In genomic region chr2:59830151-59830550, GRCm38 (mm10) we compare ENCODE assay signal across 8 mouse cellular contexts. TPM values are rescaled to one million over a fixed set of nuclear protein-coding genes. Genes with fewer than 3 reads are reported as not detected.
DNase-seq lines count a peak whose midpoint lies in the region; ATAC-seq and TF ChIP-seq lines count a peak whose summit lies in the region.

No protein-coding gene starts in this region.

- H3K4me2 ChIP-seq in kidney, embryonic 14.5 days (replicated peaks; ENCODE audit: low read depth, low read length): no peak overlapping the region
- no peak overlapping the region for H3K4me2 ChIP-seq in embryonic facial prominence, embryonic 14.5 days (ENCODE audit: low read depth, low read length)
- no peak overlapping the region for H3K4me2 ChIP-seq in hindbrain, embryonic 12.5 days (replicated peaks)
- H3K4me2 ChIP-seq in stomach, postnatal 0 days (replicated peaks; ENCODE audit: low read depth): no peak overlapping the region

- peaks cover 40% of the 10 kb centered on the region for H3K36me3 ChIP-seq in kidney, embryonic 14.5 days (ENCODE audit: control insufficient read depth, insufficient read depth, low read length)
- H3K36me3 ChIP-seq in embryonic facial prominence, embryonic 14.5 days (ENCODE audit: control insufficient read depth, insufficient read depth, low read length): peaks cover 21% of the 10 kb centered on the region
- peaks cover 5% of the 10 kb centered on the region; the same call in 1 of the 2 replicates for H3K36me3 ChIP-seq in hindbrain, embryonic 12.5 days
- peaks cover 19% of the 10 kb centered on the region; the same call in 1 of the 2 replicates for H3K36me3 ChIP-seq in stomach, postnatal 0 days (ENCODE audit: control insufficient read depth, insufficient read depth, low read length)

- TF ChIP-seq EP300 in stomach, postnatal 0 days (optimal IDR thresholded peaks at IDR 0.05): no peak

- no peak for DNase-seq in kidney, adult 11 months
- peak; percentile 85 for DNase-seq in embryonic facial prominence, embryonic 14.5 days (ENCODE audit: low spot score)
- DNase-seq in lung, postnatal 10 days: peak; percentile 78
- DNase-seq in stomach, postnatal 0 days (ENCODE audit: low spot score): no peak
- no peak for DNase-seq in cerebellum, adult 8-10 months
- DNase-seq in adrenal gland, postnatal 4 days (ENCODE audit: low spot score in 2 of 2): no peak

- H3K4me1 ChIP-seq in kidney, embryonic 14.5 days (ENCODE audit: control insufficient read depth, insufficient read depth, low read length): peaks cover 31% of the 10 kb centered on the region
- peaks cover 26% of the 10 kb centered on the region for H3K4me1 ChIP-seq in embryonic facial prominence, embryonic 14.5 days (ENCODE audit: control insufficient read depth, insufficient read depth, low read length)
- H3K4me1 ChIP-seq in hindbrain, embryonic 12.5 days: peaks cover 28% of the 10 kb centered on the region
- peaks cover 5% of the 10 kb centered on the region; the same call in 1 of the 2 replicates for H3K4me1 ChIP-seq in stomach, postnatal 0 days (replicated peaks; ENCODE audit: control insufficient read depth, insufficient read depth)

- no peaks in the 10 kb centered on the region for H3K9me3 ChIP-seq in kidney, embryonic 14.5 days (ENCODE audit: control insufficient read depth, low read length)
- H3K9me3 ChIP-seq in embryonic facial prominence, embryonic 14.5 days (ENCODE audit: control insufficient read depth, low read length): no peaks in the 10 kb centered on the region
- H3K9me3 ChIP-seq in hindbrain, embryonic 12.5 days (replicated peaks): no peaks in the 10 kb centered on the region
- no peaks in the 10 kb centered on the region for H3K9me3 ChIP-seq in stomach, postnatal 0 days (ENCODE audit: control insufficient read depth, low read length)

- WGBS in kidney, embryonic 14.5 days: 23% methylated on average over 9 of the region's 9 CpGs
- 21% methylated on average over 9 of the region's 9 CpGs for WGBS in embryonic facial prominence, embryonic 14.5 days
- 20% methylated on average over 9 of the region's 9 CpGs for WGBS in hindbrain, embryonic 12.5 days
- 34% methylated on average over 9 of the region's 9 CpGs for WGBS in stomach, postnatal 0 days

- no peaks in the 10 kb centered on the region for H3K27me3 ChIP-seq in kidney, embryonic 14.5 days (ENCODE audit: control insufficient read depth, insufficient read depth, low read length)
- no peaks in the 10 kb centered on the region for H3K27me3 ChIP-seq in embryonic facial prominence, embryonic 14.5 days (replicated peaks; ENCODE audit: control insufficient read depth, insufficient read depth, low read length)
- H3K27me3 ChIP-seq in hindbrain, embryonic 12.5 days: no peaks in the 10 kb centered on the region
- H3K27me3 ChIP-seq in stomach, postnatal 0 days (ENCODE audit: control insufficient read depth, insufficient read depth, low read length): no peaks in the 10 kb centered on the region

- H3K27ac ChIP-seq in kidney, embryonic 14.5 days (ENCODE audit: low read depth, low read length): peak overlapping the region; percentile 44; the same call in 1 of the 2 replicates
- peak overlapping the region; percentile 48; the same call in 1 of the 2 replicates for H3K27ac ChIP-seq in embryonic facial prominence, embryonic 14.5 days (replicated peaks; ENCODE audit: low read depth, low read length)
- H3K27ac ChIP-seq in hindbrain, embryonic 12.5 days: peak overlapping the region; percentile 37; the same call in 1 of the 2 replicates
- no peak overlapping the region for H3K27ac ChIP-seq in stomach, postnatal 0 days (replicated peaks)

- no peak overlapping the region for H3K4me3 ChIP-seq in kidney, embryonic 14.5 days (ENCODE audit: low read length)
- no peak overlapping the region for H3K4me3 ChIP-seq in embryonic facial prominence, embryonic 14.5 days (ENCODE audit: low read depth, low read length)
- H3K4me3 ChIP-seq in hindbrain, embryonic 12.5 days: no peak overlapping the region
- no peak overlapping the region for H3K4me3 ChIP-seq in stomach, postnatal 0 days (ENCODE audit: low read depth, low read length)

- TF ChIP-seq CTCF in stomach, postnatal 0 days (IDR thresholded peaks at IDR 0.05; ENCODE audit: low read depth): peak; percentile 65

- H3K9ac ChIP-seq in kidney, embryonic 14.5 days (ENCODE audit: low read depth, low read length): no peak overlapping the region
- no peak overlapping the region for H3K9ac ChIP-seq in embryonic facial prominence, embryonic 14.5 days (ENCODE audit: low read depth, low read length)
- no peak overlapping the region for H3K9ac ChIP-seq in hindbrain, embryonic 12.5 days
- H3K9ac ChIP-seq in stomach, postnatal 0 days (ENCODE audit: low read length): no peak overlapping the region

- peak; percentile 41 for ATAC-seq in kidney, embryonic 14.5 days (ENCODE audit: low FRiP score, low TSS enrichment)
- peak; percentile 45 for ATAC-seq in embryonic facial prominence, embryonic 14.5 days (ENCODE audit: low read depth)
- ATAC-seq in hindbrain, embryonic 12.5 days (ENCODE audit: low FRiP score): peak; percentile 43
- no peak for ATAC-seq in stomach, postnatal 0 days (ENCODE audit: low FRiP score, low TSS enrichment)

RNA-seq across cellular contexts. Expression of gene Wdsub1, which starts 52.2 kb away (rescaled TPM):
- polyA plus RNA-seq in kidney, embryonic 14.5 days (2014; fragmentation: Nextera tagmentation; extraction: Ambion mirVana): 31.7 and 37.5 TPM in 2 replicates
- polyA plus RNA-seq in embryonic facial prominence, embryonic 14.5 days (2014; fragmentation: Nextera tagmentation; extraction: Ambion mirVana): 29.1 and 32.7 TPM in 2 replicates
- 17.4 and 21.7 TPM in 2 replicates for polyA plus RNA-seq in hindbrain, embryonic 12.5 days (2016; fragmentation: Nextera tagmentation; extraction: Ambion mirVana)
- 35.7 and 37.2 TPM in 2 replicates for polyA plus RNA-seq in stomach, postnatal 0 days (2015; fragmentation: Nextera tagmentation; extraction: Ambion mirVana)
- total RNA-seq in adrenal gland, postnatal 4 days (2021): 10 to 100 TPM; 26.1 to 26.6 TPM

Comparison
In these comparisons a context has a peak if more than half of its experiments do, and no peak if none do; other contexts are left out.
1. DNase-seq: peak in embryonic facial prominence, embryonic 14.5 days (single experiment) and lung, postnatal 10 days (single experiment); none in kidney, adult 11 months (single experiment), stomach, postnatal 0 days (single experiment), cerebellum, adult 8-10 months (single experiment) and adrenal gland, postnatal 4 days (0 of 2).